Comparison of ENCODE assay signal across 19 mouse cellular contexts in the genomic region with DNA sequence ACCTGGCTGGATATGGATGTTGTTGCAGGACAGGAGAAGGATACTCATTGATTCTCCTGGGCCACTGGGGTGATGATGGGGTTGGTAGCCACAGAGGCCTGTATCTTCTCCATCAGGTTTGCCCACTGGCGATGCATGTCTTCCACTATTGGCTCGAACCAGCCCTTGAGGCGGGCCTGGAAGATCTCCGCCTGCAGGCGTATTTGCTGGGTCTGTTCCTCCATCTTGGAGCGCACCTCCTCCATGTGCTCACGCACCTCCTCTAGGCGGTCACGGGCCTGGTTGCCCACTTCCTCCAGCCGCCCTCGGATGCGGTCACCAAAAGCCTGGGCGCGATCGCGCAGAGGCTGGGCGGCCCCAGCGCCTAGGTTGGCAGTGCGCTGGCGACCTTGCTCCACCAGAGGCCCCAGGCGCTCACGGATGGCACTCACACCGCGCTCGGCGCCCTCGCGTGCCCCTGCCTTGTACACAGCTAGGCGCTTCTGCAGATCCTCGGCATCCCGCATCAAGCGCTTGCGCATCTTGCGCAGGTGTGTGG. TPM values are rescaled to one million over a fixed set of nuclear protein-coding genes. Genes with fewer than 3 reads are reported as not detected.
DNase-seq lines count a peak whose midpoint lies in the region; ATAC-seq and TF ChIP-seq lines count a peak whose summit lies in the region.
"Had no signal": no experiment of that assay in that cellular context is flagged by ENCODE, and none has a peak within 500 bp of the region (broad histone marks: within the 10 kb centered on the region; RNA-seq: fewer than 3 reads in every experiment).

No protein-coding gene starts in this region.

- intact Hi-C loops in heart, adult 2 months (cut with DNase I): no loop called here

- TF ChIP-seq POLR2A in heart, adult 2 months (IDR thresholded peaks at IDR 0.05; ENCODE audit: insufficient read depth, low read depth, low read length): no peak
- TF ChIP-seq POLR2A in cortical plate, adult 2 months (IDR thresholded peaks at IDR 0.05; ENCODE audit: extremely low read depth, insufficient read depth, low read length): no peak

- peaks cover 48% of the 10 kb centered on the region for H3K4me1 ChIP-seq in heart, embryonic 11.5 days (ENCODE audit: control insufficient read depth, insufficient read depth, low read length)
- peaks cover 16% of the 10 kb centered on the region for H3K4me1 ChIP-seq in heart, adult 2 months (ENCODE audit: control insufficient read depth, insufficient read depth, low read length)
- 0 out of 2 replicates have a peak, but pooled peaks cover 6% of the 10 kb centered on the region for H3K4me1 ChIP-seq in midbrain, postnatal 0 days (ENCODE audit: insufficient read depth, low read length)
- peaks cover 16% of the 10 kb centered on the region; the same call in 1 of the 2 replicates for H3K4me1 ChIP-seq in midbrain, embryonic 16.5 days (ENCODE audit: control insufficient read depth, insufficient read depth, low read length)
- H3K4me1 ChIP-seq in cortical plate, adult 2 months (ENCODE audit: control insufficient read depth, insufficient read depth, low read length): peaks cover 4% of the 10 kb centered on the region; the same call in 1 of the 2 replicates

- H3K79me2 ChIP-seq in heart, adult 2 months (replicated peaks; ENCODE audit: control insufficient read depth, insufficient read depth, low read length): no peaks in the 10 kb centered on the region

- DNase-seq in heart, adult 2 months: no peak
- DNase-seq in midbrain, postnatal 0 days (ENCODE audit: low spot score): no peak
- peak; percentile 45 for DNase-seq in yolk sac, embryonic 10.5 days (ENCODE audit: low spot score)
- no peak for DNase-seq in kidney, postnatal 36 days
- DNase-seq: adrenal gland, adult 8-10 months; forebrain, postnatal 0 days; gastrocnemius, postnatal 10 days; heart, postnatal 14 days; kidney, adult 11 months; lung, adult 2 months had no signal

- no peak overlapping the region for H3K4me2 ChIP-seq in heart, embryonic 11.5 days
- peak overlapping the region; percentile 24; the same call in 1 of the 2 replicates for H3K4me2 ChIP-seq in midbrain, postnatal 0 days (ENCODE audit: low read depth, low read length, poor library complexity, severe bottlenecking)
- H3K4me2 ChIP-seq in midbrain, embryonic 16.5 days (ENCODE audit: low read length): no peak overlapping the region
- H3K4me2 ChIP-seq: midbrain, embryonic 12.5 days; neural tube, embryonic 12.5 days had no signal

- no peaks in the 10 kb centered on the region for H3K27me3 ChIP-seq in heart, embryonic 11.5 days (ENCODE audit: control insufficient read depth, insufficient read depth, low read length)
- H3K27me3 ChIP-seq in heart, adult 2 months (ENCODE audit: control insufficient read depth, insufficient read depth, low read length): no peaks in the 10 kb centered on the region
- H3K27me3 ChIP-seq in midbrain, postnatal 0 days (ENCODE audit: insufficient read depth, low read length): no peaks in the 10 kb centered on the region
- H3K27me3 ChIP-seq in midbrain, embryonic 16.5 days (ENCODE audit: control insufficient read depth, insufficient read depth, low read depth, low read length): no peaks in the 10 kb centered on the region
- H3K27me3 ChIP-seq: midbrain, embryonic 12.5 days; neural tube, embryonic 12.5 days; Patski had no signal

- H3K9me3 ChIP-seq in heart, embryonic 11.5 days (replicated peaks; ENCODE audit: control insufficient read depth, low read length): no peaks in the 10 kb centered on the region
- H3K9me3 ChIP-seq in midbrain, postnatal 0 days (ENCODE audit: low read length): no peaks in the 10 kb centered on the region
- no peaks in the 10 kb centered on the region for H3K9me3 ChIP-seq in midbrain, embryonic 16.5 days (replicated peaks; ENCODE audit: control insufficient read depth, low read length, poor library complexity, severe bottlenecking)
- H3K9me3 ChIP-seq: midbrain, embryonic 12.5 days had no signal

- TF ChIP-seq EP300 in heart, adult 2 months (IDR thresholded peaks at IDR 0.05; ENCODE audit: insufficient read depth, low read depth, low read length): no peak

- 86% methylated on average over 34 of the region's 34 CpGs for WGBS in heart, embryonic 11.5 days (ENCODE audit: insufficient replicate concordance)
- WGBS in heart, adult 2 months: 90% methylated on average over 34 of the region's 34 CpGs
- 95% methylated on average over 34 of the region's 34 CpGs for WGBS in midbrain, postnatal 0 days
- 95% methylated on average over 34 of the region's 34 CpGs for WGBS in midbrain, embryonic 16.5 days

- H3K36me3 ChIP-seq in heart, embryonic 11.5 days (ENCODE audit: control insufficient read depth, insufficient read depth, low read length): peaks cover 6% of the 10 kb centered on the region
- H3K36me3 ChIP-seq in heart, adult 2 months (ENCODE audit: control insufficient read depth, insufficient read depth, low read length): no peaks in the 10 kb centered on the region; the same call in 1 of the 2 replicates
- H3K36me3 ChIP-seq in midbrain, postnatal 0 days (ENCODE audit: insufficient read depth, low read length): peaks cover under 1% of the 10 kb centered on the region; the same call in 1 of the 2 replicates
- peaks cover 3% of the 10 kb centered on the region; the same call in 1 of the 2 replicates for H3K36me3 ChIP-seq in midbrain, embryonic 16.5 days (ENCODE audit: control insufficient read depth, insufficient read depth, low read length)

- ATAC-seq in heart, embryonic 11.5 days (replicated peaks; ENCODE audit: insufficient number of reproducible peaks, low FRiP score, low TSS enrichment): no peak
- ATAC-seq in midbrain, postnatal 0 days (ENCODE audit: low FRiP score): no peak
- no peak for ATAC-seq in midbrain, embryonic 16.5 days
- ATAC-seq: forebrain, postnatal 0 days; Patski had no signal

- H3K4me3 ChIP-seq in heart, embryonic 11.5 days (ENCODE audit: low read depth, low read length): no peak overlapping the region
- no peak overlapping the region for H3K4me3 ChIP-seq in heart, adult 2 months
- H3K4me3 ChIP-seq in midbrain, postnatal 0 days (ENCODE audit: low read depth, low read length): no peak overlapping the region
- no peak overlapping the region for H3K4me3 ChIP-seq in midbrain, embryonic 16.5 days (ENCODE audit: low read depth, low read length)
- H3K4me3 ChIP-seq in cortical plate, adult 2 months (ENCODE audit: insufficient read depth, low read length): peak overlapping the region; percentile 28; the same call in 1 of the 2 replicates
- H3K4me3 ChIP-seq: midbrain, embryonic 12.5 days; neural tube, embryonic 12.5 days had no signal

- no peak overlapping the region for H3K9ac ChIP-seq in heart, embryonic 11.5 days (ENCODE audit: low read depth, low read length)
- no peak overlapping the region for H3K9ac ChIP-seq in heart, adult 2 months (ENCODE audit: low read depth, low read length)
- no peak overlapping the region for H3K9ac ChIP-seq in midbrain, postnatal 0 days (replicated peaks; ENCODE audit: low read length, poor library complexity, severe bottlenecking)
- H3K9ac ChIP-seq in midbrain, embryonic 16.5 days (ENCODE audit: low read depth, low read length): no peak overlapping the region
- H3K9ac ChIP-seq: forebrain, postnatal 0 days; midbrain, embryonic 12.5 days; neural tube, embryonic 12.5 days had no signal

- H3K27ac ChIP-seq in heart, embryonic 11.5 days (ENCODE audit: low read depth, low read length): 0 out of 2 replicates have a peak overlapping the region, but pooled peaks have one; percentile 88
- no peak overlapping the region for H3K27ac ChIP-seq in heart, adult 2 months
- H3K27ac ChIP-seq in midbrain, postnatal 0 days (ENCODE audit: low read depth, low read length): no peak overlapping the region
- no peak overlapping the region for H3K27ac ChIP-seq in midbrain, embryonic 16.5 days (ENCODE audit: low read length)
- H3K27ac ChIP-seq in cortical plate, adult 2 months (ENCODE audit: insufficient read depth, low read length): no peak overlapping the region
- H3K27ac ChIP-seq: midbrain, embryonic 12.5 days; neural tube, embryonic 12.5 days had no signal

- TF ChIP-seq CTCF in heart, adult 2 months (IDR thresholded peaks at IDR 0.05): no peak
- TF ChIP-seq CTCF in midbrain, postnatal 0 days (IDR thresholded peaks at IDR 0.05): no peak; the same call in 1 of the 2 replicates
- no peak for TF ChIP-seq CTCF in cortical plate, adult 2 months (IDR thresholded peaks at IDR 0.05; ENCODE audit: extremely low read depth, insufficient read depth, low read length)

RNA-seq across cellular contexts. Expression of a gene that starts 2.6 kb away (rescaled TPM):
- polyA plus RNA-seq in heart, embryonic 11.5 days (2014; fragmentation: Nextera tagmentation; extraction: Ambion mirVana): 357 and 371 TPM in 2 replicates
- total RNA-seq in heart, adult 2 months (2021): 100 to 1,000 TPM; 278 to 293 TPM
- polyA plus RNA-seq in heart, adult 2 months (2012; rRNA removed): 456 and 519 TPM in 2 replicates
- total RNA-seq in midbrain, postnatal 0 days (2014; rRNA removed): 1,618 and 2,613 TPM in 2 replicates
- 2,139 and 2,488 TPM in 2 replicates for polyA plus RNA-seq in midbrain, postnatal 0 days (2015; fragmentation: Nextera tagmentation; extraction: Ambion mirVana)
- polyA plus RNA-seq in midbrain, embryonic 16.5 days (2015; fragmentation: Nextera tagmentation; extraction: Ambion mirVana): 350 and 686 TPM in 2 replicates
- 4,294 and 4,561 TPM in 2 replicates for polyA plus RNA-seq in cortical plate, adult 2 months (2012; rRNA removed)

RNA-seq across cellular contexts. Expression of a gene that starts 3.9 kb away (rescaled TPM):
- 6.9 and 10.8 TPM in 2 replicates for polyA plus RNA-seq in heart, embryonic 11.5 days (2014; fragmentation: Nextera tagmentation; extraction: Ambion mirVana)
- total RNA-seq in heart, adult 2 months (2021): 1 to 10 TPM; 2.7 to 4.2 TPM
- 3.1 and 7.2 TPM in 2 replicates for polyA plus RNA-seq in heart, adult 2 months (2012; rRNA removed)
- total RNA-seq in midbrain, postnatal 0 days (2014; rRNA removed): 3.6 and 5.1 TPM in 2 replicates
- polyA plus RNA-seq in midbrain, postnatal 0 days (2015; fragmentation: Nextera tagmentation; extraction: Ambion mirVana): 7.9 and 9.0 TPM in 2 replicates
- 0.96 and 1.0 TPM in 2 replicates for polyA plus RNA-seq in midbrain, embryonic 16.5 days (2015; fragmentation: Nextera tagmentation; extraction: Ambion mirVana)
- 1.3 and 1.4 TPM in 2 replicates for polyA plus RNA-seq in cortical plate, adult 2 months (2012; rRNA removed)
- polyA plus RNA-seq: C2C12 had no signal

RNA-seq across cellular contexts. Expression of a gene that starts 15.1 kb away (rescaled TPM):
- polyA plus RNA-seq in heart, embryonic 11.5 days (2014; fragmentation: Nextera tagmentation; extraction: Ambion mirVana): 0.34 TPM in 1 of 2 replicates, not detected in the other
- not detected for total RNA-seq in heart, adult 2 months (2021)
- 0.82 TPM in 1 of 2 replicates, not detected in the other for polyA plus RNA-seq in heart, adult 2 months (2012; rRNA removed)
- total RNA-seq in midbrain, postnatal 0 days (2014; rRNA removed): not detected in 2 replicates
- not detected in 2 replicates for polyA plus RNA-seq in midbrain, postnatal 0 days (2015; fragmentation: Nextera tagmentation; extraction: Ambion mirVana)
- polyA plus RNA-seq in midbrain, embryonic 16.5 days (2015; fragmentation: Nextera tagmentation; extraction: Ambion mirVana): not detected in 2 replicates
- not detected in 2 replicates for polyA plus RNA-seq in cortical plate, adult 2 months (2012; rRNA removed)
- total RNA-seq: forebrain, postnatal 0 days; heart, postnatal 14 days had no signal
- polyA plus RNA-seq: C2C12; embryonic facial prominence, embryonic 14.5 days; forebrain, postnatal 0 days; neural tube, embryonic 12.5 days had no signal

RNA-seq across cellular contexts. Expression of a gene that starts 15.2 kb away (rescaled TPM):
- polyA plus RNA-seq in heart, embryonic 11.5 days (2014; fragmentation: Nextera tagmentation; extraction: Ambion mirVana): 1.2 TPM in 1 of 2 replicates, not detected in the other
- total RNA-seq in heart, adult 2 months (2021): not detected
- polyA plus RNA-seq in heart, adult 2 months (2012; rRNA removed): not detected in 2 replicates
- total RNA-seq in midbrain, postnatal 0 days (2014; rRNA removed): not detected in 2 replicates
- not detected in 2 replicates for polyA plus RNA-seq in midbrain, postnatal 0 days (2015; fragmentation: Nextera tagmentation; extraction: Ambion mirVana)
- not detected in 2 replicates for polyA plus RNA-seq in midbrain, embryonic 16.5 days (2015; fragmentation: Nextera tagmentation; extraction: Ambion mirVana)
- not detected in 2 replicates for polyA plus RNA-seq in cortical plate, adult 2 months (2012; rRNA removed)
- total RNA-seq: forebrain, postnatal 0 days; gastrocnemius, postnatal 10 days; heart, postnatal 14 days had no signal
- polyA plus RNA-seq: C2C12; embryonic facial prominence, embryonic 14.5 days; forebrain, postnatal 0 days; lung, adult 2 months; midbrain, embryonic 12.5 days; neural tube, embryonic 12.5 days; Patski; spleen, adult 2 months had no signal

RNA-seq across cellular contexts. Expression of a gene that starts 18.7 kb away (rescaled TPM):
- 4.9 TPM in 1 of 2 replicates, not detected in the other for polyA plus RNA-seq in heart, embryonic 11.5 days (2014; fragmentation: Nextera tagmentation; extraction: Ambion mirVana)
- under 1 TPM in 1 of 2 experiments, not detected in 1; 0.47 TPM for total RNA-seq in heart, adult 2 months (2021)
- polyA plus RNA-seq in heart, adult 2 months (2012; rRNA removed): not detected in 2 replicates
- 1.7 TPM in 1 of 2 replicates, not detected in the other for total RNA-seq in midbrain, postnatal 0 days (2014; rRNA removed)
- 0.30 and 0.32 TPM in 2 replicates for polyA plus RNA-seq in midbrain, postnatal 0 days (2015; fragmentation: Nextera tagmentation; extraction: Ambion mirVana)
- polyA plus RNA-seq in midbrain, embryonic 16.5 days (2015; fragmentation: Nextera tagmentation; extraction: Ambion mirVana): not detected in 2 replicates
- not detected in 2 replicates for polyA plus RNA-seq in cortical plate, adult 2 months (2012; rRNA removed)
- polyA plus RNA-seq: C2C12; midbrain, embryonic 12.5 days; Patski had no signal
